Mouse (Mus musculus) 3134 (cell line): ENCODE results near the gene Gm8180.
"Not testable (repeated sequence)": the region's sequence is repeated elsewhere in the genome, so short reads cannot be mapped to it uniquely, and the experiment has no call there.

Source experiments
- DNase-seq: peaks from one replicate; pipeline ENCODE4 v3.0.0-alpha.2; 2011; ENCODE audit warnings: low spot score; ENCODE audit not compliant: insufficient read length; ENCODE audit errors: extremely low read depth

Gm8180 gene

DNA sequence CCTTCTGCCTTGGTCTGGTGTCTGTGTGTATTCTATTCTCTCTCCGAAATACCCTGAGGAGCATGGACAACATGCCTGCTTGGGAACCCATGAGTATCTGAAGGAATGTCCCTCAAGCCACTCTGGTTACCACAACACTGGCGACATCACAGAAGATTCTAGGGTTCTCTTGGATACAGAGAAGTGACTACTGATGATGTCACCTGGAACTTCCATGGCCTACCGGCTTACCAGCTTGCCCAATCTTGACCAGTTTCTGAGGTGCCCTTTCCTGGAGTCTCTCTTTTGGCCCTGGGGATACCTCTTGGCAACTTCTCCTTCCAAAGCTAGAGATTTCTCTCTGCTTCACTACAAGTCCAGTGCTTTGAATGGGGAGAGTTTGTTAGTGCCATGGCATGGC, at the start of gene Gm8180:
TSS of gene Gm8180 (minus strand) at position 101 of the 400 bp plus-strand sequence.
- not testable (repeated sequence) for DNase-seq

DNA sequence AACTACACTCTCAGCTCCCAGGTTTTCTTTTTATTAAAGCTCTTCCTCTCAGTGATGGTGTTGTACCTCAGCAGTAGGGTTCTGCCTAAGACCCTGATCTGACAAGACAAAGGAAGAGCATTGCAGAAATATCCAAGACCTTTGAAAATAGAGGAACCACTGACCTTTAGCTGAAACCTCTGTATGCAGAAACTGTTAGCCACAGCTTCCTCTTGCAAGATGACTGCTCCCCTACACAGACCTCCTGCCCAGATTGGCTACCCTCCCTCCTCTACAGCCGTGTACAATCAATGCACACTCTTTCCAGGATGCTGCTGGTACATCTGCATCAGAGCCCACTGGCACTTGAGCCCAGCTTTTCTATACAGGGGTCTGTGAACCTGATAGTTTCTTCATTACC, 45.8 kb upstream of the Gm8180 start:
- not testable (repeated sequence) for DNase-seq

DNA sequence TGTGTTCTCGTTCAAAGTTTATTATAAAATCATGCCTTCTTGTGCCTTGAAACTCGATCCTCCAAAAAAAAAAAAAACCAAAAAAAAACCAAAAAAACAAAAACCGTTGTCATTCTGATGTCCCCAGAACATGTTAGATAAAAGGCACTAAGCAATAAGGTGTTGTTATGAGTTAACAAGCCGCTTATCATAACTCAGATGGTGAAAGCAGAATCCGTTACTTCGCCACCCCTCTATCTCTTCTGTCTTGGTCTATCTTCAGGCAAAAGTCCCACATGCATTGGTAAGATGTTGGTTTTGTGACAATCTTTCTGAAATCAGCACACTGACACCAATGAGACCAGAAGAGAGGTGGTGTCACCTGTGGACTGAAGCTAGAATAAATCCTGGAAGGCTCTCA, 39.6 kb upstream of the Gm8180 start:
- not testable (repeated sequence) for DNase-seq

DNA sequence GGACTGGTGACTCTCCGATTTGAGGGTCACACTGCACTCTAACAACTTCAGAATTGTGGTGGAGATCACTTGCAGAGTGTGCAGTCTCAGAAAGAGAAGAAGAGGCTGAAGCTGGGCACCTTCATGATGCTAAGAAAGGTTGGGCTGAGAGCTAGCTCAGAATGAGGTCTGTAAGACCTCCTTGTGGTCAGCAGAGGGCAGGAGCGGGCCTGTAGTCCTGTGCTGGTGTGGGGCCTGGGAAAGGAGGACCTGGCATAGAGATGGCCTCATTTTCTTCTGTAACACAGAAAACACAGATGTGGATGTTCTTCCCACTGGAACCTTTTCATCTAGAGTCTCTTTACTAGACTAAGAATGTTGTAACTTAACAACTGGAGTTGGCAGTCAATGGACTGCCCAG, 37.3 kb upstream of the Gm8180 start:
- DNase-seq: not testable (repeated sequence)

DNA sequence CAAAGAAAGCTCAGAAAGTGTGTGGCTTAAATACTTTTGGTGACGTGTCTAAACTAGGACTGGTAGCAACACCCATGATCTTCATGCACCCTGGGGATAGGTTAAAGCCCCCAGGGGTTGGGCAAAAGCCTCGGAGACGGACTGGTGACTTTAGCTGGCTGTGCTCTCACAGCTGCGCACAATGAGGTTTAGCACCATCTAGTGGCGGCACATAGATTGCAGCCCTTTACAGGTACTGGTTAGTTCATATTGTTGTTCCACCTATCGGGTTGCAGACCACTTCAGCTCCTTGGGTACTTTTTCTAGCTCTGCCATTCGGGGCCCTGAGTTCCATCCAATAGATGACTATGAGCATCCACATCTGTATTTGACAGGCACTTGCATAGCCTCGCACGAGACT, 27.9 kb upstream of the Gm8180 start:
- not testable (repeated sequence) for DNase-seq

DNA sequence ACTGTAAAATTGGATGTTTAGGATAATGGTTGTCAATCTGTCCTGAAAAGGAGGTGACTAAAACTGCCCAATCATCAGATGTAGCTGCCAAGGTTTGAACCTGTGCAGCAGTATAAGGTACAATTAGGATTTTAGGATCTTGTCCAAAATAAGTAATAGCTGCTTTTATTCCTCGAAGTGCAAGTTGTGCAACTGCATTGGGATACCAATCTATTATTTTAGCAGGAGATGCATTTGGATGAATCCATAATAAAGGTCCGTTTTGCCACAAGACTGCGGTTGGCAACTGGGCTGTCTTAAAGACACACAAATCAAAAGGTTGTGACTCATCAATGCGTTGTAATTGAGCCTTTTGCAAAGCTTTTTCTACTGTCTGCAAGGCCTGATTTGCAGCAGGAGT, 23.6 kb upstream of the Gm8180 start:
- not testable (repeated sequence) for DNase-seq

DNA sequence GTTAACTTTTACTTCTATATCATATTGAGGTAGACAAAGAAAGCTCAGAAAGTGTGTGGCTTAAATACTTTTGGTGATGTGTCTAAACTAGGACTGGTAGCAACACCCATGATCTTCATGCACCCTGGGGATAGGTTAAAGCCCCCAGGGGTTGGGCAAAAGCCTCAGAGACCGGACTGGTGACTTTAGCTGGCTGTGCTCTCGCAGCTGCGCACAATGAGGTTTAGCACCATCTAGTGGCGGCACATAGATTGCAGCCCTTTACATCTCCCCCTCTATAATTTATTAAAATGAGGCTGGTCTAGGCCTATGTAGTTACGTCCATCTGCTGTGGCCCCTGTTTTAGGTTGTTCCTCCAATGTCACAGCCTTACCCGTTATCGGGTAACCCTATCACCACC, 19.9 kb upstream of the Gm8180 start:
- DNase-seq: not testable (repeated sequence)

DNA sequence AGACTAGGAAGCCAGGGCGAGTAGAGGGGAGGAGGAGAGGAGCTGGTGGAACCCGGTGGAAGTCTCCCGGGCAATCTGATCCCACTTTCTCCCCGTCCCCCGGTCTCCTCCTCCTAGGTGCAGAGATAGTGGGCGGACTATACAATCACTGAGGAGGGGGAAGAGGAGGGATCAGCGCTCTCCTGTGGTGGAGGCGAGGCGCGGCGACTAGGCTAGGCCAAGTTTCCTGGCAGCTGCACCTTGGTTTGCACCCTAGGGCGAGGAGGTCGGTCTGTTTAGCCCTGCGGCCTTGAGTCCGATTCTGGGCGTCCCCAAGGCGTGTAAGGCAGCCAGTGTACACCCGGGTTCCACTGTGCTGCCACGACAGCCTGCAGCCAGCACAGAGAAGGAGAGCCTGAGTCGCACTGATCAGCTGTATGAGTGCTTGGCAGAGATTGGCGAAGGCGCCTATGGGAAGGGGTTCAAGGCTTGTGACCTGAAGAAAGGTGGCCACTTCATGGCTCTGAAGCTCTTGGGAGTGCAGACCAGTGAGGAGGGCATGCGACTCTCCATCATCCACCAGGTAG, 12.4 kb upstream of the Gm8180 start:
- not testable (repeated sequence) for DNase-seq

DNA sequence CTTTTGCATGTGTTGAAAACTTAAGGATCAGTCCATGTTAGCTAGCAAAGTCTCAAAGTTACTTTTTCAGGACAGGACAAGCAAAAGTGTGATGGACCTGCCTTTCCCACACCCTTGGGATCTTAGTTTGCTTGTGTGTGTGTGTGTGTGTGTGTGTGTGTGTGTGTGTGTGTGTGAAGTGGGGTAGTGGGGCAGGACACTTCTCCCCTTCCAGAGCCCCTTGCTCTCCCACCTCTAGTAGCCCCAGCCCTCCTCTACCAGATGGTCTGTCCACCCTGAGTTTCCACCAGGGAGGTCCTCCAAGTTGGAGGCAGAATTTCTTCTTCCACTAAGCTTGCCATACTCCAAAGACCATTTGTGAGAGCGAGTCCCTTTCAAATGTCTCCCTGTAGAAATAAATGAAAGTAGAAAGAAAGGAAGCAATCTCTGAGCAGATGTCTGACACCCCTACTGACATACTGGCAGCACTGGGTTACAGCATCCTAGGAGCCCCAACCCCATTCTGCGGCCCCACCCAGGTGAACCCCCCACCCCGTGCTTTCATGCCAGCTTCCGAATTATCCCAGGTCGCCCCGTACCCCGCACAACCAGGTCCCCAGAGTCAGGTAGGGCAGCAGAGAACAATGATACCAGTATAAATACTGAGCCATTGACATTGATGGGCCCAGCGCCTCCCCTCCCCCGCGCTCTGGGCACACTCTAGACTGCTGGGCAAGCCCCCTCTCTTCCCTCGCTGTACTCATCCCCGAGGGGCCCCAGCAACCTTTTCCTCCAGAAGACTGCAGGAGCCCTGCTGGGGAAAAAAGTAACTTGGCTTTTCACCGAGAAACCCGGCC, 11.7 kb upstream of the Gm8180 start:
- DNase-seq: no peak

DNA sequence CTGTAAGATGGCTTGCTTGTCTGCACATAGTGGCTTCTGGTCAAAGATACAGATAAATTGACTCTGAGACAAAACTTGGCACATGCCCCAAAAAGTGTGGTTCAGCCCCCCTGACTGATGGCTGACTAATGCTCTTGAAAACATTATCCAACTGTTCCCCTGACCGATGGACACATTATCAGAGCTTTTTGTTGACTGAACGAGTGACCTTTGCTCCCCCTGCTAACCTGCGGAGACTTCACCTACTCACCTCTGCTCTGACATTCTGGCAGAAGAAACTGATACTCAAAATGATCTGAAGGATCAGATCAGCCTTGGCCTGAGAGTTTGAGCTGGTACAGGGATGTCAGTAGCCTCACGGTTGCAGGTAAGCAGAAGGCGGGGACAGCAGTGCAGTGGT, 9.3 kb upstream of the Gm8180 start:
- DNase-seq: not testable (repeated sequence)

DNA sequence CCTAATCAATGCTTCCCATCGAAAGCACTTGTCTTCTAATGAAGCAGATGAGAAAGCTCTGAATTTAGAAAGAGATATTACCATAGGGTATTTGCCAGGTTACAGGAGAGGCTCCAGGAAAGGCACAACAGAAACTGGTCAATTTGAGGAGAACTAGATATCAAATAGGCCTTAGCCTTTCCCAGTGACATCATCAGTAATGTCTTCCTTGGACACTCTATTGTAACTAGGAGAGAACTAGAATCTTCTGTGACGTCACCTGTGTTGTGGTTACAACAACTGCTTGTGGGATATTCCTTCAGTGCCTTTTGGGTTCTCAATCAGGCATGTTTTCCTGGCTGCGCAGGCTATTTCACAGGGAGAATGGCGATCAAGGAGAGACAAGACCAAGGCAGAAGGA, 37.0 kb downstream of the Gm8180 start, which contains the start of gene Gm6526:
TSS of gene Gm6526 (plus strand) at position 301 of the 400 bp plus-strand sequence.
- not testable (repeated sequence) for DNase-seq
